ENCODE assay signal across 17 mouse cellular contexts in genomic region chr6:28367575-28367974, GRCm38 (mm10).
"Had no signal": no experiment of that assay in that cellular context is flagged by ENCODE, and none has a peak within 500 bp of the region (broad histone marks: within the 10 kb centered on the region; RNA-seq: fewer than 3 reads in every experiment).

No protein-coding gene starts in this region.

- ATAC-seq: midbrain, embryonic 16.5 days had no signal

- H3K27me3 ChIP-seq: midbrain, embryonic 12.5 days; neural tube, embryonic 13.5 days; neural tube, embryonic 15.5 days; stomach, embryonic 15.5 days had no signal

- H3K9ac ChIP-seq: lung, embryonic 14.5 days; midbrain, embryonic 12.5 days; neural tube, embryonic 13.5 days; neural tube, embryonic 15.5 days; stomach, embryonic 15.5 days had no signal

- H3K4me2 ChIP-seq: lung, embryonic 14.5 days; midbrain, embryonic 12.5 days; neural tube, embryonic 13.5 days; neural tube, embryonic 15.5 days; stomach, embryonic 15.5 days had no signal

- H3K4me1 ChIP-seq: midbrain, embryonic 10.5 days; midbrain, embryonic 12.5 days; neural tube, embryonic 13.5 days; neural tube, embryonic 15.5 days; stomach, embryonic 15.5 days had no signal

- H3K9me3 ChIP-seq: midbrain, embryonic 10.5 days; midbrain, embryonic 12.5 days; neural tube, embryonic 13.5 days; neural tube, embryonic 15.5 days; stomach, embryonic 15.5 days had no signal

- H3K4me3 ChIP-seq: midbrain, embryonic 10.5 days; midbrain, embryonic 12.5 days; myocyte; neural tube, embryonic 13.5 days; neural tube, embryonic 15.5 days; stomach, embryonic 15.5 days had no signal

- H3K27ac ChIP-seq: midbrain, embryonic 10.5 days; midbrain, embryonic 12.5 days; neural tube, embryonic 13.5 days; neural tube, embryonic 15.5 days; stomach, embryonic 15.5 days; stomach, postnatal 0 days had no signal

- DNase-seq: lung, adult 18-20 months; lung, embryonic 14.5 days; lung, postnatal 10 days; lung, postnatal 4 days; midbrain, embryonic 14.5 days; right cerebral cortex, postnatal 14 days; thymus, adult 2 months; thymus, postnatal 14 days; thymus, postnatal 36 days had no signal

- H3K36me3 ChIP-seq: midbrain, embryonic 10.5 days; midbrain, embryonic 12.5 days; neural tube, embryonic 13.5 days; neural tube, embryonic 15.5 days; stomach, embryonic 15.5 days had no signal
